Mouse (Mus musculus) cortical plate, adult 2 months (tissue): Measurements from ENCODE around the gene 4933428G20Rik. TPM values are rescaled to one million over a fixed set of nuclear protein-coding genes. Genes with fewer than 3 reads are reported as not detected.
A peak's percentile ranks its signal among the peaks of the same experiment; 100 is the strongest.

Experiments used
- H3K27ac ChIP-seq: fragments of 200-500 bp; 2 replicates; pipeline ENCODE4 v1.5.1; 2012; ENCODE audit warnings: low read length, control low read depth, inconsistent platforms; ENCODE audit not compliant: insufficient read depth
- H3K4me1 ChIP-seq: fragments of 200-500 bp; 2 replicates; pipeline ENCODE4 v1.6.1; 2011; ENCODE audit warnings: low read length; ENCODE audit not compliant: control insufficient read depth, insufficient read depth
- H3K4me3 ChIP-seq: fragments of 200-500 bp; 2 replicates; pipeline ENCODE4 v1.5.1; 2011; ENCODE audit warnings: mild to moderate bottlenecking, low read length, control low read depth; ENCODE audit not compliant: insufficient read depth
- CTCF ChIP-seq: fragments of 200-500 bp; IDR thresholded peaks from 2 replicates; pipeline ENCODE4 v1.5.1; 2011; ENCODE audit warnings: mild to moderate bottlenecking, control low read depth, low read length; ENCODE audit not compliant: insufficient read depth; ENCODE audit errors: extremely low read depth
- POLR2A ChIP-seq: fragments of 200-500 bp; IDR thresholded peaks from 2 replicates; pipeline ENCODE4 v1.6.1; 2011; ENCODE audit warnings: mild to moderate bottlenecking, low read length, control low read depth; ENCODE audit not compliant: insufficient read depth; ENCODE audit errors: extremely low read depth
- polyA plus RNA-seq: library from polyadenylated mRNA; depleted of rRNA; stranded (reverse); fragments of >200 nt; gene quantifications from 2 replicates; pipeline ENCODE4 v1.2.3, GENCODE M21; 2012; rRNA removed

The 4933428G20Rik gene
- polyA plus RNA-seq = 0.06 TPM in 1 of 2 replicates, not detected in the other

DNA sequence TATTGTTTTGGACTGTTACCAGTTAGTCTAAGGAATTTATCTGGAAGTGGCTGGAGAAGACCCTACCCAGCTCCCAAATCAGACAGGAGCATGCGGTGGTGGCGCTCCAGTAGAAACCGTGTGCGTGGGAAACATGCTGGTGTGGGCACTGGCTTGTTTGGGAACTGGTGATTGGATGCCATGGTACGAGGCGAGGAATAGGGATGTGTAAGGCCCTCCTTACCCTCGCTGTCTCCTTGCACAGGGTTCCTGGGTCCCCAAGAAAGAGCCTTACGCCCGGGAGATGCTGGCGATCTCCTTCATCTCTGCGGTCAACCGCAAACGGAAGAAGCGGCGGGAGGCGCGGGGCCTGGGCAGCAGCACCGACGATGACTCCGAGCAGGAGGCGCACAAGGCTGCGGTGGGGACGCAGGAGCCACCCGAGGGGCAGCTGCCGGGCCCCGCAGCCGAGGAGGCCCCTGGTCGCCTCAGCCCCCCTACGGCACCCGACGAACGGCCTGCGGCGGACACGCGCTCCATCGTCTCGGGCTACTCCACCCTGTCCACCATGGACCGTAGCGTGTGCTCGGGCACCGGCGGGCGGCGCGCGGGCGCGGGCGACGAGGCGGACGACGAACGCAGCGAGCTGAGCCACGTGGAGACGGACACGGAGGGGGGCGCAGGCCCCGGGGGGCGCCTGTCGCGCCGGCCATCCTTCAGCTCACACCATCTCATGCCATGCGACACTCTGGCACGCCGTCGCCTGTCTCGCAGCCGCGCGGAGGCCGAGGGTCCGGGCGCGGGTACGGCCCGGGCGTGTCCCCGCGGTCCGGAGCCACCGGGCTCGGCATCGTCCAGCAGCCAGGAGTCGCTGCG, at the start of gene 4933428G20Rik:
Gene 4933428G20Rik, minus strand, starts transcription at position 476 of the 855 bp plus-strand sequence.
- no peak within 1 kb of the TSS for H3K4me3 ChIP-seq
- no peak within 1 kb of the TSS; the same call in 1 of the 2 replicates for H3K27ac ChIP-seq
- TF ChIP-seq CTCF (no peak), POLR2A (peak; percentile 24; the same call in 1 of the 2 replicates)
- peaks cover 1% of the 10 kb centered on the region; the same call in 1 of the 2 replicates for H3K4me1 ChIP-seq

GRCm38 (mm10) chr11:97548757-97549156, 48.6 kb upstream of the 4933428G20Rik start:
- peaks cover 17% of the 10 kb centered on the region for H3K4me1 ChIP-seq
- TF ChIP-seq CTCF = no peak
- no peak for TF ChIP-seq POLR2A
- H3K27ac ChIP-seq = no peak overlapping the region
- no peak overlapping the region for H3K4me3 ChIP-seq

- Histone ChIP-seq H3K4me3 (no peak overlapping the region; the same call in 1 of the 2 replicates), H3K27ac (0 out of 2 replicates have a peak overlapping the region, but pooled peaks have one; percentile 16), H3K4me1 (peaks cover 19% of the 10 kb centered on the region)
- TF ChIP-seq CTCF = no peak
- TF ChIP-seq POLR2A = no peak
These were observed 48.0 kb upstream of the 4933428G20Rik start for GRCm38 (mm10) chr11:97547957-97548706.

DNA sequence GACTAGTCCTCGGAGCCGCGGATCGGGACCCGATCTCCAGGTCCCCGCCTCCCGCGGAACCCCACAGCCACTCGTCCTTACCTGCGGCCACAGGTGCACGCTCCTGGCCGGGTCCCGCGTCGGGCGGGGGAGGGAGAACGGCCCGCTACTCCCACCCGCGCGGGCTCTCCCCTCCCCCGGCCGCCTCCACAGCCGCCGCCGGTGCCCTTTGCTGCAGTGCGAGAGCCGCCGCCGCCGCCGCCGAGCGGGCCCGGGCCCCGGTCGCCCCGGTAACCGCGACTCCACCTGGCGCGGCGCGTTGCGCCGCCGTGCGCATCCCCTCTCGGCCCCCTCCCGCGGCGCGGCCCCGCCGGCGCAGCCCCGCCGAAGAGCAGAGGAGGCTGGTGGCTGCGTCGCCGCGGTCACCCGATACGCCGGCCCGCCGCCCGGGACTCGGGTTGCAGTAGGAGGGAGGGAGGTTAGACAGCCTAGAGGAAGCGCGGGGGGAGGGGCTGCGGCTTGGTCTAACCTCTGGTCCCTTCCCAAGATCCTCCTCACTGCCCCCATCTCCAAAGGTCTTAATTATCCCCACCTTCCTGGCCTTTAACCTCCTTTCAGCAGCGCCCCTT, 46.8 kb upstream of the 4933428G20Rik start:
- peak overlapping the region; percentile 39 for H3K4me3 ChIP-seq
- H3K27ac ChIP-seq = peak overlapping the region; percentile 91
- no peak for TF ChIP-seq POLR2A
- no peak for TF ChIP-seq CTCF
- peaks cover 18% of the 10 kb centered on the region for H3K4me1 ChIP-seq

- TF ChIP-seq CTCF (no peak), POLR2A (no peak)
- Histone ChIP-seq H3K27ac (peak overlapping the region; percentile 24; the same call in 1 of the 2 replicates), H3K4me3 (peak overlapping the region; percentile 39), H3K4me1 (peaks cover 18% of the 10 kb centered on the region)
These were observed 45.8 kb upstream of the 4933428G20Rik start for GRCm38 (mm10) chr11:97545808-97546560.

- peaks cover 19% of the 10 kb centered on the region for H3K4me1 ChIP-seq
These were observed 43.7 kb upstream of the 4933428G20Rik start for GRCm38 (mm10) chr11:97543883-97544282.

DNA sequence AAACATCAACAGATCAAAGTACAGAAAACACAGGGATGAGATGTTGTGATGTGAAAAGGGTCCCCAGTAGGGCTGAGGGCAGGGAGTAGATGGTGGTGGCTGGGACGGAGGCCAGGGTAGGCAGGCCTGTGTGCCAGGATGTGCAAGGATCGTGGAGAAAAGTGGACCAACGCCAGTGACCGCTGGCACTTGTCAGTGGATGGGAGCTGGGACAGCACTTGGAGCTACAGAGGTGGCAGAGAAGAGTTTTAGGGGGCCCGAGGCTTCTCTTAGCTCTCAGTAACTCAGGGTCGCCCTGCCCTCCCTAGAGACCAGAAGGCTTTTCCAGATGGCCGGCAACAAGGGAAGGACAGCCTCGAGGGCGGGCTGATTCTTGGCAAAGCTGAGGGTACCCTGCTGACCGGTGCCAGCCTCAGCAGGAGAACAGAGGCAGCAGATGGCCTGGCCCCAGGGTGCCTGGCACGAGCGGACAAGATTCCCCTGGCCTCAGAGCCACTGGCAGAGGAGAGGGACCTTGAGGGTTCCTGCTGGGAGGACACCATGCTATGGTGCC, 43.1 kb upstream of the 4933428G20Rik start:
- Histone ChIP-seq H3K4me3 (no peak overlapping the region), H3K27ac (peak overlapping the region; percentile 85), H3K4me1 (peaks cover 19% of the 10 kb centered on the region)
- TF ChIP-seq CTCF (no peak), POLR2A (no peak)

More at GRCm38 (mm10) chr11:97543883-97544282, 43.7 kb upstream of the 4933428G20Rik start:
- TF ChIP-seq CTCF (no peak), POLR2A (no peak)
- H3K4me3 ChIP-seq = no peak overlapping the region
- H3K27ac ChIP-seq = peak overlapping the region; percentile 85
